Mouse (Mus musculus) hindbrain, embryonic 16.5 days (tissue): ENCODE measurements at regions not wholly inside any gene's neighbourhood (a gene's known extent, or its start where the extent isn't known, plus 50 kb on each side); places are given as distances from the start of the nearest gene placed in this dataset.

Experiments used
- ATAC-seq: fragments of 200-750 bp; cut with Nextera tagmentation; 2 replicates; pipeline ENCODE4 v1.8.0; 2017; ENCODE audit warnings: moderate TSS enrichment, moderate library complexity
- H3K27ac ChIP-seq: fragments of 300-500 bp; sonication (generic); 2 replicates; pipeline ENCODE4 v1.5.1; 2014; ENCODE audit warnings: low read depth, mild to moderate bottlenecking, control low read depth, low read length, moderate library complexity
- H3K27me3 ChIP-seq: fragments of 300-500 bp; sonication (generic); replicated peaks from 2 replicates; pipeline ENCODE4 v1.6.1; 2014; ENCODE audit warnings: low read length; ENCODE audit not compliant: control insufficient read depth, insufficient read depth
- H3K36me3 ChIP-seq: fragments of 300-500 bp; sonication (generic); 2 replicates; pipeline ENCODE4 v1.6.1; 2014; ENCODE audit warnings: mild to moderate bottlenecking, low read length, moderate library complexity, mixed read lengths; ENCODE audit not compliant: control insufficient read depth, insufficient read depth
- H3K4me1 ChIP-seq: fragments of 300-500 bp; sonication (generic); 2 replicates; pipeline ENCODE4 v1.6.1; 2014; ENCODE audit warnings: low read depth, low read length; ENCODE audit not compliant: control insufficient read depth, insufficient read depth
- H3K4me2 ChIP-seq: fragments of 300-500 bp; sonication (generic); 2 replicates; pipeline ENCODE4 v1.6.1; 2014; ENCODE audit warnings: mild to moderate bottlenecking, low read length, control low read depth, moderate library complexity
- H3K4me3 ChIP-seq: fragments of 300-500 bp; sonication (generic); 2 replicates; pipeline ENCODE4 v1.5.1; 2014; ENCODE audit warnings: mild to moderate bottlenecking, low read length, control low read depth, moderate library complexity
- H3K9ac ChIP-seq: fragments of 300-500 bp; sonication (generic); 2 replicates; pipeline ENCODE4 v1.6.1; 2014; ENCODE audit warnings: low read depth, mild to moderate bottlenecking, control low read depth, low read length, moderate library complexity
- H3K9me3 ChIP-seq: fragments of 300-500 bp; sonication (generic); 2 replicates; pipeline ENCODE4 v1.6.1; 2014; ENCODE audit warnings: mild to moderate bottlenecking, low read length, moderate library complexity; ENCODE audit not compliant: control insufficient read depth
- WGBS: fragments of 180-500 bp; shearing (Covaris S2); extraction: QIAGEN DNeasy Blood & Tissue Kit; methylation state at CpG from one replicate; pipeline ENCODE4 v1.1.7; 2014; 5-methylcytosine and 5-hydroxymethylcytosine counted together

DNA sequence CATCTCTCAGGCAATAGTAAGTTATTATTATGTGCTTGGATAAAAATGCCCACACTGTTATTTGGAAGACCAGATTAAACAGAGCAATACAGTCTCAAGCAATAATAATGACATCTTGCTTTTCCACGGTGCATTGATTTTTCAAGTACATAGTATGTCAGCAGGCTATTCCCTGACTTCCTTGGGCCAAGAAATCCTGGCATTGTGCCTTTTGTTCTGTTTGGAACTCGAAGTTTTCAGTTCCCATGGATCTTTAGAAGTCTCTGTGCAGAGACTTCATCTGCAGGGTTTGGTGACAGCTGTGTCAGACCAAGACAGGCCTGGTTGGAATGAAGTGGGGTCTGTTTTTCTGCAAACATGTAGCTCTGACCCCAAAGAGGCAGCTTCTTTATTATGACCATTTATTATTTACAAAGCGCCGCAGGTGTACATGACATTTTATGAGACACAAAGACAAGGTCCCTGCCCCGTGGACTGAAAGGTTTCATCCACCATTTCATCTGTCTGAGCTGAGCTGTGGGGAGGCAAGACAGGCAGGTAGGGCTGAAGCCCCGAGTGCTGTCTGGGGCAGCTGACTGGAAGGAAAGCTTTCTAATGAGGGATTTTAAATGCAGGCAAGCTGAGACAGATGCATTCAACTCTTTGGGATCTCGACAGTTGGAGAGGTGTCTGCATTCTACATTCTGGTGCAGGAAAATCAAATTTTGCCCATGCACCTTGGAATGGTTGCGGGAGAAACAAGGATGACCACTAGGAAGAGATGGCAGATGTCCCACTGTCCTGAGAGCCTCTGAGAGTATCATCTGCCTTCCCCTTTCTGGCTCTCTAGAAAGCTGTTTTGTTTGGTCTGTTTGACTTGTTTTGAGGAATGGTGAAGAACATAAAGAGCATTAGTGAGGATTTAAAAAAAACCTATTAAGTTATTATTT is 57.4 kb upstream of the Syt6 start:
- Histone ChIP-seq H3K9me3 (no peaks in the 10 kb centered on the region), H3K4me2 (no peak overlapping the region), H3K4me1 (no peaks in the 10 kb centered on the region), H3K4me3 (no peak overlapping the region), H3K36me3 (no peaks in the 10 kb centered on the region), H3K9ac (no peak overlapping the region), H3K27me3 (no peaks in the 10 kb centered on the region), H3K27ac (no peak overlapping the region)
- no peak for ATAC-seq
- WGBS: 65% methylated on average over 8 of the region's 8 CpGs

DNA sequence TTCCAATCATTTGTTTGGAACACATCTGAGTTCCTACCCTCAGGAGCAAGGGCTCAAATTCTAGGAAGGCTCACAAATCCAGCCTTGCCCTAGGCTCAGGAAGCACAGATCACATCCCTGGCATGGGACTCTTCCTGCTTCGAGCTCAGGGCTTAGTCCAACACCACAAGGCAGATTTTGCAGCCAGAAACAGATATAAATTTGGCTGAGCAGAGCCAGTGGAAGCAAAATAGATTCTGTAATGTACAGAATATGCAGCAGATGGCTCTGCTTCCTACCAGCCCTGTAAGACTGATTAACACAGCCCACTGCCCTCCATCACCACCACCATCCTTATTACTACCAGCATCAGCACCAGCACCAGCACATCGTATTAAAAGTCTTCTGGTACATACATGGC is 56.4 kb upstream of the Syt6 start:
- WGBS: 73% methylated on average over 2 of the region's 2 CpGs

More for the DNA sequence above, 56.4 kb upstream of the Syt6 start:
- Histone ChIP-seq H3K9ac (no peak overlapping the region), H3K4me2 (no peak overlapping the region), H3K4me3 (no peak overlapping the region), H3K4me1 (no peaks in the 10 kb centered on the region), H3K27ac (no peak overlapping the region), H3K9me3 (no peaks in the 10 kb centered on the region), H3K27me3 (no peaks in the 10 kb centered on the region), H3K36me3 (no peaks in the 10 kb centered on the region)
- ATAC-seq: peak; percentile 64
